Mouse (Mus musculus) ovary, postnatal 36 days (tissue): Measurements from ENCODE around the gene Spem1.

Experiments used
- DNase-seq: peaks from one replicate; pipeline ENCODE4 v3.0.0; 2022; ENCODE audit warnings: low spot score, mixed read lengths

The Spem1 gene

DNA sequence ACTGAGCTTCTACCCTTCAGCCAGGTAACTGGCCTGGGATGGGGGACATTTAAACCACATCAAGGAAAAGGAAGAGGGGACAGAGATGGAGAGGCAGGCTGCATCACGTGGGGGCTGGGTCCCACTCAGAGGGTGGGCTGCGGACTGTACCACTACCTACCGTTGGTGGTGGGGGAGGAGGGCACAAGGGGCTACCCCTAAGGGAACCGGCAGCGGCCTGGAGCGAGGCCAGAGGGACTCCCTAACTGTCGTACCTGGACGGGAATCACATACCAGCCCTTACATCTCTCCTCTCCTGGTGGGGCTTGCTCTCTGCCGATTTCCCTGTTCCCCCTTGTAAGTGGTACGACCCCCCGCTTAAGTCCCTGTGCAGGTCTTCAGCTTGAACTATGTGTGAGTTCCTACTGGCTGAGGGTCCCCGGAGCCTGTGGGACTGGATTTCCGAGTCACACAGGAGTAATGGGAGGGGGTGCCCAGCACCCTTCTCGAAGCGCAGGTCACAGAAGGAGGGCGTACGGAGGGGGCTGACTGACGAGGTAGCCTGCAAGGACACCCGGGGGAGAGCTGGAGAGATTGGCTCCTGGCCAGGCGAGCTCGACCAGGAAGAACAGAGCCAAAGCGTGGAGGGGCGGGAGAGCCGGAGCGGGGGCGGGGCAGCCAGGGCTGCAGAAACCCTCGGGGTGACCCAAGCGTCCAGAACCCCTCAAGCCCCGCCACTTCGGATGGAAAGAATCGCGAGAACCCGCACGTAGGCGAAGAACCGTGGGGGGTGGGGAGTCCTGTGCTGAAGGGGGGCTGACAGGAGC is 21.4 kb downstream of the Spem1 start:
- DNase-seq: peak; percentile 76

DNA sequence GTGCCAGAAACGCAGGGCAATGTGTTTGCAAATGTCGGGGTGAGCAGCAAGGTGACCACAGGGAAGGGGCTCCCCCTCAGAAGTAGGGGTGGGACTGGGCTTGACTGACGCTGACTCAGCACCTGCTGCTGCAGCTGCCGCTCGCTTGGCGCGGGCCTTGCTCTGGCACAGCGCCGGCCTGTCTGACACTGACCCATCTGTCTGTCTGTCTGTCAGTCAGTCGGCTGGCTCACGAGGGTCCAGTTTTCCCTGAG is 21.9 kb downstream of the Spem1 start:
- no peak for DNase-seq

DNA sequence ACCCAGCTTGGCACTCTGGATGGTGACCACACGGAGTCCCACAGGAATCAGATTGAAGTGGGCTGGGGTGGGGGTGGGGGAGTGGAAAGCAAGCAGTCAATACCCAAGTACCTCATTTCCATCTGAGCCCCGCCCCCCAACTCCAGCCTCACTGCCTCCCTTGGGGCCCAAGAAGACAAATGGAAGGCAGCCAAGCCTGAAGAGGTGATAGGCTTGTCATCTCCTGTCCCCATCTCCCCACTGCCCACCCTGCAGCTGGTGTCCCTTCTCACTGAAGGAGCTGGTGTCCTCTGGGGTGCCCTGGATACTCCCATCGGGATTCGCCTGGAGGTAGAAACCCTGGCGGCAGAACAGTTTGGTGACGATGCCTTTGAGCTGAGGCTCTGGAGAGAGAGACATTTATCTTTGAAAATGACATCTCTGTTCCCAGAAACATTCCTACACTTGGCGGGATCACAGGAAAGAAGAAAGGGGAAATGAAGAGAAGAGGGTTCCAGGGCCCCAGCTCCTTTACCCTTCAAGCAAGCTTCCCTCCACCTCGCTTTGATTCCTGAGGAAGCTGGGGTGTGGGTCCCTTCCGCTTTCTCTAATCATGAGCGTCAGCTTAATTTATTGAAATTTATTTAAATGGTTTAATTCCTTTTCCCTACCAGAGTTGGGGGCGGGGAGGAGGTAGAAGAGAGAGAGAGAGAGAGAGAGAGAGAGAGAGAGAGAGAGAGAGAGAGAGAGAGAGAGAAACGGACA is 22.4 kb downstream of the Spem1 start:
- no peak for DNase-seq

DNA sequence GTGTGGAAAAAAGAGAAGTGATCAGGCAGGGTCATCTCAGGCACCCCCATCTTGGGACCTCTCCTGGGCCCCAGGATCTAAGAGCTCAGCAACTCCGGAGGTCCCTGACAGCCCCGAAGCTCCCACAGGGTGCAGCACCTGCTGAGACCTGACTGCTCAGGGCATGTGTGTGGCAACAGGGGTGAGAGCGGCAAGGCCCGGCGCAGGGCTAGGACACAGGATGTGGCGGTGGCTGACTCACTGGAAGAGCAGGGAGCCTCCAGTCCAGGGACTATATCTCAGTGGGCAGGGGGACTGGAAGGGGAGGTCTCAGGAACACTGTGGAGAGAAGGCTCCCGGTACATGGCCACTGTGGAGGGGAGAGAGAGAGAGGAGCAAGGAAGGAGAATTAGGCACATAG is 24.1 kb downstream of the Spem1 start:
- no peak for DNase-seq

DNA sequence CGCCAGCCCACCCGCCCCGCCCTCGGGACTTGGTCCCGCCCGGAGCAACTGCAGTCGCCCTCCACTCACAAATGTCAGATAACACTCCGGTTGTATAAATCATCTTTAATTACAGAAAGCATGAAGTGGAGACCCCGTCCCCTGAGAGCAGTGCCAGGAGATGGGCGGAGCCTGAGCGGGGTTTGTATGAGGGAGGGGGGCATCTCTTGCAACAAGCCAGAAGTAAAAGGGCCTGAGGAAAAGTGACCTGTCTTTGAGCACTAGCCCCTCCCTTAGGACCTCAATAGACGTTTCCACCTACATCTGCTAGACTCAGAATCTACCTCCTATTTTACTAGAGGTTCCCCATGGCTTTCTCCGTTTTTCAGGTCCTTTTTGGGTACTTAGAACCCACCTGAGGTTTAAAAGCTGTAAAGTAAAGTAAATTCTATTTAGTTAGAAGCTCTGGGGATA is 26.0 kb downstream of the Spem1 start:
- no peak for DNase-seq

DNA sequence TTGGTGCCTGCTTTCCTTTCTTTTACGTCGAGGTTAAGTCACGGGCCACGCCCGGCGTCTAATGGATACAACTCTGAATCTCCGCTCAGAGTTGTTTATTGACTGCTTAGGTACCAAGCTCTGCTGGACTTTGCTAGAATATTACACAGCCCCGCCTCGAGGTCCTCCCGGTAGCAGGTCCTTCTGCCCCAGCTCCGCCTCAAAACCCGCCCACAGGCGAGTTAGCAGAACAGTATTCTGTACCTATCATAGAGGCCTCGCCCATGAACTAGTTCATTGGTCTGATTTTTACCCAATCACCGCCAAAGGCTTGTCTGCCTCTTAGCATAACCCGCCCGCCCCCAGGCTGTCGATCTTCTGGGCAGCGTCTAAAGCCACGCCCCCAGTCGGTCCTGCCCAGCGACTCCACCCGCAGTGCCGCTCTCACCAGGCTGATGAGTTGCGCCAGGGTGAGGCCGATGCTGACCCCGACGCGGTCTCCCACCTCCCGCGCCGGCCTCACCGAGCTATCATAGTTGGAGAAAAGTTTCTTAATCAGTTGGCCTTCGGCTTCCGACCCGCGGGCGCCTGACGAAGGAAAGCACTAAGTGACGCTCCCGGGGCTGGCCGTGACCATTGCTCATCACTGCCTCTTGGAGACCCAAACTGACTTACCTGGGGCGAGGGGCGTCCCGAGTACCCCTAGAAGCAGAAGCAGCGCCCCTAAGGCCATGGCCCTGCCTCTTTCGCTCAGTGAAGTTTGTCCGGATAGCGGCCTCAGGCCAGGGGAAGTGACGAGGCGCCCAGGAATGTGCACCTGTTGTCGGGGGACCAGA is 26.6 kb downstream of the Spem1 start, which contains the start of gene Chrnb1:
Gene Chrnb1, minus strand, starts transcription at position 776 of the 815 bp plus-strand sequence.
- peak; percentile 90 for DNase-seq

DNA sequence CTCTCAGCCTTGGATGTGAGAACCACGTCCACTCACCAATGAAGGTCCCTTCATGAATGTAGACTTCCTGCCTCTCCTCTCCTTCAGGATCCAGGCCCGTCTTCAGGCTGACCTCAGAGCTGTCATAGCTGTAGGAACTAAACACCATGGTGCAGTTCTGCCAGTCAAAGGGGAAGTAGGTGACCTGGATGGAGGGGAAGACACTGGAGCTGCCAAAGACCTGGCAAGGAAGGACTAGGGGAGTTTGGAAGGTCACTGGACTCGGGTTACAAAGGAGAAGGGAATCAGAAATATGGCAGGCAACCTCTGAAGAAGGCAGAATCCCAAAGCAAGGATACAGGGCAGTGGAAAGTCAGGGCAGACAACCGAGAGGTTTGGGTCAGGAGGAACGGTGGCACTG is 28.6 kb downstream of the Spem1 start:
- no peak for DNase-seq

DNA sequence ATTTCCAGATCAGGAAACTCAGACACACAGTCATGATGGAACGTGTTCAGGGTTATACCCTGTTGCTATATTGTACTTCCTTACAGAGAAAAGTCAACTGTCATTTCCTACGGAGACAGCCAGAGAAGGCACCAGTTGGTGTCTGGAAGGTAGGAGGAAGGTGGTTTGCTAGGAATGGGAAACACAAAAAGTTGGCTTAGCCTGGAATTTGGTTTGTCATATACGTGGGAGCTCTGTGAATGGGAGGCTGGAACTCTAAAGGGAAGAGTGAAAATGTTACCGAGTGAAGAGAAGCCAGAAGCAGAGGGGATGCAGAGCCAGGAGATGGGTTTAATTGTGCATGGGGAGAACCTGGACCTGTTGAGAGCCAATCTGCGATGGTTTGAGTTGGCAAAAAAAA is 30.6 kb downstream of the Spem1 start:
- DNase-seq: no peak

DNA sequence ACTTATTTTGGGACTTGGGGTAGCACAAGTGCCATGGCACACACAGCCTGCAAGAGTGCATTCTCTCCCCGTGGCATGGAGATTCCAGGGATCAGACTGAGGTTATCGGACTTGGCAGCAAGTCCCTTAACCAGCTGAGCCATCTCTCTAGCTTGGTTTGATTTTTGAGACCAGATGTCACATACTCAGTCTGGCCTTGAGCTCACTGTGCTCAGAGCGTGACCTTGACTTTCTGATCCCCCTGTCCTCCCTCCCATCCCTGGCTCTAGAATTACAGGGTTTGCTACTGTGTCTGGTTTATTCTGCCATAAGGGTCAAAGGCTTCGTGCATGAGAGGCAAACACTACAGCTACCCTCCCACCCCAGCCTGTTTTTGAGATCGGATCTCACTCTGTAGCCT is 32.5 kb downstream of the Spem1 start:
- DNase-seq: no peak

DNA sequence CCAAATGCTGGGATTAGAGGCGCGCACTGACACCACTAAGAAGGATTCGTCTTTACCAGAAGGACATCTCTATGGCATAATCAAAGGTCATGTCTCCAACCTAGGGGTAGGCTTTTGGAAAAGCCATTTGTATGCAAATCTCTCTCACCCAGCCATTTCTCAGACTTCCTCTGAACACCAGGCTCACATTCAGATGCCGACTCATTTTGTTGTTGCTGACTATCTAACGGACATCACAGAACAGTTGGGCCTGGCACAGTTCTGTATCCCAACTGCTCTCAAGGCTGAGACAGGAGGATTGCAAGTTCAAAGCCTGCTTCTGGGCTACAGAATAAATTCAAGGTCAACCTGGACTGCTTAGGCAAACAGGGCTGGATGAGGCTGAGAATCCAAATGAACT is 34.7 kb downstream of the Spem1 start:
- no peak for DNase-seq

DNA sequence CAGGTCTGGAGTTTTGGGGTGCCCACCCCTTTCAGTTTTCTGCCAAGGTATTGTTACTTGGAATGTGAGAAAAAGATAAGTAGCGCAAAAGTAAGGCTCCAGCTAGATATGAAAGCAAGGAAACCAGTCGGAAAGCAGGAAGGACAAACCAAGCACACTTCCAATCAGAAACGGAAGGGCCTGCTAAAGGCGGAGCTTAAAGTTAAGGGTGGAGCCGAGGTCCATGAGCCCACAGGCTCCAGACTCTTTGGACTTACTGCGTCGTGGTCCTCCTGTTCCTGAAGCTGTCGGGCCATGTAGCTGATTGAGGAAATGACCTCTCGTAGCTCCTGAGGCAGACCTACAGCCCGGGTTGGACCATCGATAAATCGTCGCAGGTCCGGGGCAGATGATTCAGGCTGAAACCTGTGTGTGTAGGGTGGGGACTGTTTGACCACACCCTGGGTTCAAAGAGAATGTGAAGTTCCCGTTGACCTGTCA is 37.1 kb downstream of the Spem1 start:
- DNase-seq: no peak

DNA sequence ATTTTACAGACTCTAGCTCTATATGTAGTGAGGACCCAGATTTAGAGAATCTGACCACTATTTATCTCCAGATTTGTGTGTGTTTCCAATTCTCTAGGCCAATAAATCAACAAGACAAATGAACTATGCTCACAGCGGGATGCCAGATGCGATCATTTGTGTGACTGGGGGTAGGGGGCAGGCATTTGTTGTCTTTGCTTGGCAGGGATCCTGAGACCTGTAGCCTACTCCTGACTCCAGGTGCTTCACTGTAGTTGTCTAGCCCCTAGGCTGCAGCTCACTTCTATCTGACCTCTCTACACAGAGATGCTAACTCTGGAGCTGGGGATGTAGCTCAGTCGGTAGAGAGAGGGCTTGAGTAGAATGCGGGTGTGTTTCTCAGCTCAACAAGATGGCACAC is 40.2 kb downstream of the Spem1 start:
- no peak for DNase-seq

DNA sequence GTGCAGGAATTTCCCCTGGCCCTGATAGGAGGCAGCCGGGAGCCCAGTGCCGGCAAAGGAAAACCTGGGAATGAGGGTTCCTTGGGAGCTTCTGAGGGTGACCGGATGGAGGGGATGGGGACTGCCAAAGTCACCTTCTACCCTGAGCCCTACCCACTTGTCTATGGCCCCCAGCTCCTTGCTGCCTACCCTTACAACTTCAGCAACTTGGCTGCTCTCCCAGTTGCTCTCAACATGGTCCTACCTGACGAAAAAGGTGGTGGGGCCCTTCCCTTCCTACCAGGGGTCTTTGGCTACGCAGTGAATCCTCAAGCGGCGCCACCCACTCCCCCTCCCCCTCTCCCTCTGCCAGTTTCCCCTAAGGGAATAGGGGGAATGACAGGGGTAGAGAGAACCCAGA is 43.0 kb downstream of the Spem1 start:
- no peak for DNase-seq

DNA sequence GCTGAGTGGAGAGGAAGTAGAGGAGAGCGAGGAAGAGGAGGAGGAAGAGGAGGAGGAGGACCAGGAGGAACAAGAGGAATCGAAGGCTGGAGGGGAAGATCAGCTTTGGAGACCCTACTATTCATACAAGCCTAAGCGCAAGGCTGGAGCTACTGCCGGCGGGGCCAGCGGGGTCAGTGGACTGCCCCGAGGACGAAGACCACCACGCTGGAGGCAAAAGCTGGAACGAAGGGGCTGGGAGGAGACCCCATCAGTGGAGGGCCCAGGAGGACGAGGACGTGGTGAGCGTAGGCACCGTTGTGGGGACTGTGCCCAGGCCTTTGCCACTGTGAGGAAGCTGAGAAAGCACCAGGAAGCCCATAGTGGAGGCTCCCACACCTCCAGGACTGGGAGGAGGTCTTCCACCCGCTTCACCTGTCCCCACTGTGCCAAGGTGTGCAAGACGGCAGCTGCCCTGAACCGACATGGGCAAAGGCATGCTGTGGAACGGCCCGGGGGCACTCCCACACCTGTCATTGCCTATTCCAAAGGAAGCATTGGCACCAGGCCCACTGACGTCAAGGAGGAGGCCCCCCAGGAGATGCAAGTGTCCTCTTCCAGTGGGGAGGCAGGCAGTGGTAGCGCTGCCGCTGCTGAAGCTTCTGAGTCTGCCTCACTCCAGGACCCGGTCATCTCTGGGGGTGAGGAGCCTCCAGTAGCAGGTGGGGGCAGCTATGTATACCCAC is 43.6 kb downstream of the Spem1 start:
- no peak for DNase-seq

DNA sequence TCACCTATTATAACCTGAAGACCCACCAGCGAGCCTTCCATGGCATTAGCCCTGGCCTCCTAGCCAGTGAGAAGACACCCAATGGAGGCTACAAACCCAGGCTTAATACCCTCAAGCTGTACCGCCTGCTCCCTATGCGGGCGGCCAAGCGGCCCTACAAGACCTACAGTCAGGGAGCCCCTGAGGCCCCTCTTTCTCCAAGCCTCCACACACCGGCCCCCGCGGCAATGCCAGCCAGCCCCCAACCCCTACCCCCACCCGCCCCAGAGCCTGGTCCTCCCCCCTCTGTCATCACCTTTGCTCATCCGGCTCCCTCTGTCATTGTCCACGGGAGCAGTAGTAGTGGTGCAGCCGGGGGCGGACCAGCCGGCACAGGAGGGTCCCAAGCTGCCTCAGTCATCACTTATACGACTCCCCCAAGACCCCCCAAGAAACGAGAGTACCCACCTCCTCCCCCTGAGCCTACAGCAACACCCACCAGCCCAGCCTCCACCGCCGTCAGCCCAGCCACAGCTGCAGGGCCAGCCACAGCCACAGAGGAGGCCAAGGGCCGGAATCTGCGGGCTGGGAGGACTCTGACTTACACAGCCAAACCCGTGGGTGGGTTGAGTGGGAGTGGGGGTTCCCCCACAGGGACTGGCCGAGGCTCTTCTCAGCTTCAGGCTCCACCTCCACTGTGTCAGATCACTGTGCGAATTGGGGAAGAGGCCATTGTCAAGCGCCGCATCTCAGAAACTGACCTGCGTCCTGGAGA is 44.3 kb downstream of the Spem1 start:
- DNase-seq: no peak

DNA sequence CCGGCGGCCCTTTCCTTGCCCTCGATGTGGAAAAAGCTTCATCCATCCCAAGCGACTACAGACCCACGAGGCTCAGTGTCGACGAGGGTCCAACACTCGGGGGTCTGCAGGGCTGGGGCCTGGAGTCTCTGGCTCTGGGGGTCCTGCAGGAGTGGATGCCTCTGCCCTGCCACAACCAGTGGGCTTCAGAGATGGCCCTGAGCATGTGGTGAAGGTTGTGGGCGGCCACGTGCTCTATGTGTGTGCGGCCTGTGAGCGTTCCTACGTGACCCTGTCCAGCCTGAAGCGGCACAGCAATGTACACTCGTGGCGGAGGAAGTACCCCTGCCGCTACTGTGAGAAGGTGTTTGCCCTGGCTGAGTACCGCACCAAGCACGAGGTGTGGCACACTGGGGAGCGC is 45.5 kb downstream of the Spem1 start:
- no peak for DNase-seq

DNA sequence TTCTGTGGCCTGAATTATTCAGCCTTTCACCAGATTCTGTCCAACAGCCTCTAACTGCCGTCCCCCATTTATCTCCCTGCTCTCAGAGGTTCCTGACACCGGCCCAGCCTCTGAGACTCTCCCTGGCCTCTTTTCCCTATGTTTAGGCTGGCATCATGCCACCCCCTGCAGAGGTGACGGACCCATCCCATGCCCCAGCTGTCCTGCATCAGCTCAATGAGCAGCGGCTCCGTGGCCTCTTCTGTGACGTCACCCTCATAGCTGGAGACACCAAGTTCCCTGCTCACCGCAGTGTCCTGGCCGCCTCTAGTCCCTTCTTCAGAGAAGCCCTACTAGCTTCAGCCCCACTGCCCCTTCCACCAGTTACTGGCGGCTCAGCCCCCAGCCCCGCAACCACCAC is 46.3 kb downstream of the Spem1 start:
- DNase-seq: no peak

DNA sequence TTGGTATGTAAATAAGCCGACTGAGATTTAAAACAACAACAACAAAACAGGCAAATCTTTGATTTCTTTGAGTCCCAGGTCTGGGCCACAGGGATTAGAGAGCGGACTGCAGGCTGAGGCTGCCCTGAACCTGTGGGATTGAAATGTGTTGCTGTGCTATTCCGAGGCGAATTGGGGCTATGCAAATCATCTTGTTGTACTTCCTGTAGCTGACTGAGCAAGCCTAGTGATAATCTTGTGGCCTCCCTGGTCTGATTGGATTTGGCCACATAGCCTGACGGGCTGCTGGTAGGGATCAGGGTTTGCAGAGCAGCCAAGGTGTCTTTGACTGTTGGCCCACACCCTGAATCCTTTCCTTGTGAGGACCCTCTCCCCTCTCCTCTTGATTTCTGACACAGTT is 47.0 kb downstream of the Spem1 start:
- DNase-seq: no peak
